Mouse (Mus musculus) heart, embryonic 14.5 days (tissue): ENCODE measurements around the gene Zfp821. TPM values are rescaled to one million over a fixed set of nuclear protein-coding genes. Genes with fewer than 3 reads are reported as not detected.

Experiments
- ATAC-seq: fragments of 200-750 bp; cut with Nextera tagmentation; 2 replicates; pipeline ENCODE4 v1.8.0; 2017; ENCODE audit warnings: low read depth, moderate TSS enrichment; ENCODE audit not compliant: insufficient number of reproducible peaks, insufficient read depth, low FRiP score
- H3K27ac ChIP-seq, 2 experiments: fragments of 200-500 bp in 1 of 2; fragments of 300-500 bp in 1 of 2; sonication (generic) in 1 of 2; replicated peaks in 1 of 2; 2 replicates each; pipeline ENCODE4 v1.5.1; 2012 to 2014; ENCODE audit warnings: low read depth in 2 of 2, low read length in 2 of 2, control low read depth in 1 of 2, mild to moderate bottlenecking in 1 of 2, mixed read lengths in 1 of 2; ENCODE audit not compliant: control insufficient read depth in 1 of 2, insufficient read depth in 1 of 2
- H3K27me3 ChIP-seq: fragments of 300-500 bp; sonication (generic); 2 replicates; pipeline ENCODE4 v1.6.1; 2014; ENCODE audit warnings: mild to moderate bottlenecking, low read length, control low read depth; ENCODE audit not compliant: control insufficient read depth, insufficient read depth
- H3K36me3 ChIP-seq: fragments of 300-500 bp; sonication (generic); 2 replicates; pipeline ENCODE4 v1.6.1; 2014; ENCODE audit warnings: mild to moderate bottlenecking, control low read depth, low read length, mixed read lengths; ENCODE audit not compliant: control insufficient read depth, insufficient read depth
- H3K4me1 ChIP-seq, 2 experiments: fragments of 200-500 bp in 1 of 2; fragments of 300-500 bp in 1 of 2; sonication (generic) in 1 of 2; 2 replicates each; pipeline ENCODE4 v1.6.1; 2012 to 2014; ENCODE audit warnings: low read length in 2 of 2, control low read depth in 1 of 2, mixed read lengths in 1 of 2; ENCODE audit not compliant: control insufficient read depth in 2 of 2, insufficient read depth in 2 of 2
- H3K4me2 ChIP-seq: fragments of 300-500 bp; sonication (generic); 2 replicates; pipeline ENCODE4 v1.6.1; 2014; ENCODE audit warnings: mild to moderate bottlenecking, low read length
- H3K4me3 ChIP-seq, 2 experiments: fragments of 200-500 bp in 1 of 2; fragments of 300-500 bp in 1 of 2; sonication (generic) in 1 of 2; 2 replicates each; pipeline ENCODE4 v1.5.1; 2012 to 2014; ENCODE audit warnings: low read length in 2 of 2, mild to moderate bottlenecking in 2 of 2, control low read depth in 1 of 2, low read depth in 1 of 2, moderate library complexity in 1 of 2; ENCODE audit not compliant: control insufficient read depth in 1 of 2, insufficient read depth in 1 of 2
- H3K9ac ChIP-seq: fragments of 300-500 bp; sonication (generic); 2 replicates; pipeline ENCODE4 v1.6.1; 2014; ENCODE audit warnings: mild to moderate bottlenecking, low read length
- H3K9me3 ChIP-seq: fragments of 300-500 bp; sonication (generic); 2 replicates; pipeline ENCODE4 v1.6.1; 2016; ENCODE audit warnings: low read length, control low read depth; ENCODE audit not compliant: control insufficient read depth
- WGBS: fragments of 180-500 bp; shearing (Covaris S2); extraction: QIAGEN DNeasy Blood & Tissue Kit; methylation state at CpG from one replicate; pipeline ENCODE4 v1.1.7; 2014; 5-methylcytosine and 5-hydroxymethylcytosine counted together
- polyA plus RNA-seq: library from polyadenylated mRNA; unstranded; fragments of >200 nt; fragmentation: Nextera tagmentation; extraction: Ambion mirVana; gene quantifications from 2 replicates; pipeline ENCODE4 v1.2.1, GENCODE M21; 2014

The Zfp821 gene
- polyA plus RNA-seq, 1 experiment from 2014 or later: 23.1 TPM

DNA sequence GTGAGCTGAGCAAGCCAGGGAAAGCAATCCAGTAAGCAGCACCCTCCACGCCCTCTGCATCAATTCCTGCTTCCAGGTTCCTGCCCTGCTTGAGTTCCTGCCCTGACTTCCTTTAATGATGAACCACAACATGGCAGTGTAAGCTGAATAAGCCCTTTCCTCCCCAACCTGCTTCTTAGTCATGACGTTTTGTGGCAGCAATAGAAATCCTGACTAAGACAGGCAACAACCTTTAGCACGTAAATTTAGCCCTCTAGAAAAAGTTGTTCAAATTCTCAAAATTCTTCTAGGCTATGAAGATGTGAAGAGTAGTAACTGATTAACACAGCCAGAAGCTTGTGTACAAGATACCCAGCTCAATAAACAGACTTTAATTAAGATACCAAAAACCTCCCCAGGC is 23.8 kb upstream of the Zfp821 start:
- Histone ChIP-seq H3K27ac (no peak overlapping the region), H3K9ac (no peak overlapping the region), H3K4me3 (no peak overlapping the region), H3K9me3 (no peaks in the 10 kb centered on the region), H3K36me3 (peaks cover 68% of the 10 kb centered on the region), H3K4me2 (no peak overlapping the region), H3K27me3 (no peaks in the 10 kb centered on the region), H3K4me1 (no peaks in the 10 kb centered on the region)
- ATAC-seq: no peak
- 73% methylated on average over 3 of the region's 3 CpGs for WGBS

GRCm38 (mm10) chr8:109682120-109682519 is 23.2 kb upstream of the Zfp821 start:
- Histone ChIP-seq H3K4me2 (no peak overlapping the region), H3K4me3 (no peak overlapping the region), H3K9ac (no peak overlapping the region), H3K4me1 (no peaks in the 10 kb centered on the region), H3K36me3 (peaks cover 62% of the 10 kb centered on the region), H3K9me3 (no peaks in the 10 kb centered on the region), H3K27me3 (no peaks in the 10 kb centered on the region), H3K27ac (no peak overlapping the region)
- WGBS: 92% methylated on average over 5 of the region's 5 CpGs
- ATAC-seq: no peak

DNA sequence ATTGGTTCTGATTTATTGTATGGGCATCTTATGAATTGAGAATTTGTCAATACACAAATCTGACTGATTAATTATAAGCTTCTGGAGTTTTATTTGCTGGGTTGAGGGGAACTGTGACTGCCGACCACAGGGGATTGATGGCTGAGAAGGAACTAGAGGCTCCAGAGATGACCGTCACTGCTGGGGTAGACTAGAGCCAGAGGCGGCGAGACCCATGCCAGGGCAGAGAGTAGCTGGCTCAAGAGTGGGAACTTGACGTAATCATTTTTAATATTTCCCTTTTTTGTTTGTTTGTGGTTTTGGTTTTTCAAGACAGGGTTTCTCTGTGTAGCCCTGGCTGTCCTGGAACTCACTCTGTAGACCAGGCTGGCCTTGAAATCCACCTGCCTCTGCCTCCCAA is 18.1 kb upstream of the Zfp821 start:
- Histone ChIP-seq H3K4me1 (peaks cover 4 to 14% of the 10 kb centered on the region in 2 experiments), H3K9ac (no peak overlapping the region), H3K27ac (no peak overlapping the region), H3K4me2 (no peak overlapping the region), H3K4me3 (no peak overlapping the region), H3K9me3 (no peaks in the 10 kb centered on the region), H3K27me3 (no peaks in the 10 kb centered on the region), H3K36me3 (peaks cover 13% of the 10 kb centered on the region)
- no peak for ATAC-seq
- 90% methylated on average over 5 of the region's 5 CpGs for WGBS

- H3K36me3 ChIP-seq: no peaks in the 10 kb centered on the region
- H3K9me3 ChIP-seq: no peaks in the 10 kb centered on the region
- H3K4me1 ChIP-seq: peaks cover 7 to 19% of the 10 kb centered on the region in 2 experiments
- H3K9ac ChIP-seq: peak overlapping the region; percentile 95
- peak overlapping the region; percentile 69 for H3K4me2 ChIP-seq
- 47% methylated on average over 5 of the region's 5 CpGs for WGBS
- no peak for ATAC-seq
- H3K4me3 ChIP-seq: peak overlapping the region; percentile 20 to 89
- no peaks in the 10 kb centered on the region for H3K27me3 ChIP-seq
- H3K27ac ChIP-seq: no peak overlapping the region
Measured at GRCm38 (mm10) chr8:109691769-109692168, 13.6 kb upstream of the Zfp821 start.

- Histone ChIP-seq H3K4me3 (peak overlapping the region; percentile 89), H3K9me3 (no peaks in the 10 kb centered on the region), H3K4me1 (peaks cover 7 to 19% of the 10 kb centered on the region in 2 experiments), H3K4me2 (peak overlapping the region; percentile 69), H3K36me3 (no peaks in the 10 kb centered on the region), H3K9ac (peak overlapping the region; percentile 95), H3K27me3 (no peaks in the 10 kb centered on the region), H3K27ac (peak overlapping the region; percentile 35 to 78)
- WGBS: under 1% methylated on average over 38 of the region's 38 CpGs
- ATAC-seq: peak; percentile 73
Measured at GRCm38 (mm10) chr8:109692443-109693145, 12.8 kb upstream of the Zfp821 start.

DNA sequence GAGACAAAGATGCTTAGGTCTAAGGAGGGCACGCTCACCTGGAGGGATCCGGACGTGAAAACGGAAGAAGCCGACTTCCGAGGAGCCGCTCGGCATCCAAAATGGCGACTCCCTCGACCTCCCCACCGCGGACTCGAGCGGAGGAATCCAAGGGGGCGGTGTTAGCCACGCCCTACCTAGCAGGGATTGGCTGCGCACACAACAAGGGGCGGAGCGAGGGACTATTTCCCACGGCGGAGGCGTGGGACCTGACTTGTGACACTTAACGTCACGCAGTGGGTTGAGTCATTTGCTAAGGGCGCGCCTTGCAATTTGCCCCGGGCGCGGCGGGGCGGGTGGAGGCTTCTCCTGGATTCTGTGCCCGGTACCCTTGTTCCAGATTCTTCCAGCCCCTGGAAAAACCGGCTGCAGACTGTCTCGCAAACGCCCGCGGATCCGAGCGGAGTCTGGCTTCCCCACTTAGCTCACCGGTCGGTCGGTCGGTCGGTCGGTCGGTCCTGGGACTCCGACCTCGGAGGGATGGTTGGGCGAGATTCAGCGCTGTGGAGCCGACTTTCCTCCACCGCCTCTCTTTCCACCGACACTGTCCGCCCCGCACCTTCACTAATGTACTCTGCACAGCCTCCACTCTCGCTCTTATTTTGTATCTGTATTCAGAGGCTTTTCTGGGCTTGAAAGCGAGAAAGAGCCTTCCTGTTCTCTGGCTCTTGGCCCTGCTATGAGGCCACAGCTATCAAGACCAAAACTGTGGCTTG is 12.0 kb upstream of the Zfp821 start, which contains the start of gene Ist1:
Gene Ist1 (minus strand): TSS at position 115 of the 755 bp plus-strand sequence.
- Histone ChIP-seq H3K27me3 (no peaks in the 10 kb centered on the region), H3K4me3 (peak within 1 kb of the TSS; percentile 89), H3K9ac (peak within 1 kb of the TSS; percentile 95), H3K36me3 (no peaks in the 10 kb centered on the region), H3K27ac (peak within 1 kb of the TSS; percentile 41 to 78), H3K9me3 (no peaks in the 10 kb centered on the region), H3K4me2 (peak within 1 kb of the TSS; percentile 79), H3K4me1 (peaks cover 7 to 19% of the 10 kb centered on the region in 2 experiments)
- 0% methylated on average over 56 of the region's 57 CpGs for WGBS
- ATAC-seq: peak; percentile 98

DNA sequence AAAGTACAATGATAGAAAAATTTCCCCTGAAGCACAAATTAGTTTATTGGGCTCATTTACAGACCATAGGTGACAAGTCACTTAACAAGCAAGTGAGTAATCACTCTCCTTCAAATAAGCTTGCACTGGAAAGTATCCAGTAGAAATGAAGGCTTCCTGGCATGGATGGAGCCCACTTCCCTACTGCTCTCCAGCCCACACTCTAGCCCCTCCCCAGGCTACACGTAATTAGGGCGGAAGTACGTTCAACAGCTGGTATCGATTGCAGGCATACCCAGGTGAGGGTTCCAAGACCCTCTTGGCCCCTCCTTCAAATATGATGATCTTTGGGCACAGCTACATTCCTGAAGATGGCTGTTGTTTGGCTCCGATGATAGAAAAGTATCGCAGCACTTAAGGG is 11.2 kb upstream of the Zfp821 start:
- ATAC-seq: no peak
- H3K4me1 ChIP-seq: peaks cover 7 to 19% of the 10 kb centered on the region in 2 experiments
- no peaks in the 10 kb centered on the region for H3K9me3 ChIP-seq
- 0 out of 4 replicates have a peak overlapping the region, but pooled peaks of 1 of the 2 experiments have one; percentile 58 for H3K27ac ChIP-seq
- no peaks in the 10 kb centered on the region for H3K36me3 ChIP-seq
- no peaks in the 10 kb centered on the region for H3K27me3 ChIP-seq
- H3K4me3 ChIP-seq: no peak overlapping the region
- peak overlapping the region; percentile 95; the same call in 1 of the 2 replicates for H3K9ac ChIP-seq
- 58% methylated on average over 6 of the region's 6 CpGs for WGBS
- peak overlapping the region; percentile 79 for H3K4me2 ChIP-seq
